Mouse (Mus musculus) yolk sac, embryonic 10.5 days (tissue): ENCODE measurements around the gene Dio1.
A peak's percentile ranks its signal among the peaks of the same experiment; 100 is the strongest.

Source experiments
- DNase-seq: peaks from one replicate; pipeline ENCODE4 v3.0.0-alpha.2; 2017; ENCODE audit warnings: low spot score

Dio1 gene

DNA sequence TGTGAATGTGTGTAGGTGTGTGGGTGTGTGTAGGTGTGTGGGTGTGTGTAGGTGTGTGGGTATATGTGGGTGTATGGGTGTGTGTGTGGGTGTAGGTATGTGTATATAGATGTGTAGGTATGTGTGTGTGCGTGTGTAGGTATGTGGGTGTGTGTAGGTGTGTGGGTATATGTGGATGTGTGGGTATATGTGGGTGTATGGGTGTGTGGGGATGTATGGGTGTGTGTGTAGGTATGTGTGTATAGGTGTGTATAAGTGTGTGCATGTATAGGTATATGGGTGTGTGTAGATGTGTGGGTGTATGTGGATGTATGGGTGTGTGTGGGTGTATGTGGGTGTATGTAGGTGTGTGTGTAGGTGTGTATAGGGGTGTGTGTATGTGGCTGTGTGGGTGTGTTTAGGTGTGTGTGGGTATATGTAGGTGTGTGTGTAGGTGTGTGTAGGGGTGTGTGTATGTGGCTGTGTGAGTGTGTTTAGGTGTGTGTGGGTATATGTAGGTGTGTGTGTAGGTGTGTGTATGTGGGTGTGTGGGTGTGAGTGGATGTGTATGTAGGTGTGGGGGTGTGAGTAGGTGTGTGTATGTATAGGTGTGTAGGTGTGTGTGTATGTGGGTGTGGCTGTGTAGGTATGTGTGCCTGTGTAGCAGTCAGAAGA is 5.9 kb downstream of the Dio1 start:
- no peak for DNase-seq

DNA sequence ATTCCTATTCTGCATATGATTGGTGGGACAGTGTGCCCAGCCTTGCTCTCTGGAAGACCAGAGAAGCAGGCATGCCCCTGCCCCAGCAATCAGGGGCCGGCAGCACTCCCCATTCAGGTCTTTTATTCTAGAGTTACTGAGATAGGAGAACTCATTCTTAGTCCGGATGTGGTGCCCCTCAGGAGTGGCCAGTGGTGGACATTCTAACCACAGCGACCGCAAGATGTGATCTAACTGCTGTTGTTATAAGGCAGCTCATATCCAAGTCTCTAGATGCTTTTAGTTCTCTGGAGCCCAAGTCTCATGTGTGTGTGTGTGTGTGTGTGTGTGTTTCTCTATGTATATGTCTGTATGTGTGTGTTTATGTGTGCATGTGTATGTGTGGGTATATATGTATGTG is 6.6 kb downstream of the Dio1 start:
- no peak for DNase-seq

DNA sequence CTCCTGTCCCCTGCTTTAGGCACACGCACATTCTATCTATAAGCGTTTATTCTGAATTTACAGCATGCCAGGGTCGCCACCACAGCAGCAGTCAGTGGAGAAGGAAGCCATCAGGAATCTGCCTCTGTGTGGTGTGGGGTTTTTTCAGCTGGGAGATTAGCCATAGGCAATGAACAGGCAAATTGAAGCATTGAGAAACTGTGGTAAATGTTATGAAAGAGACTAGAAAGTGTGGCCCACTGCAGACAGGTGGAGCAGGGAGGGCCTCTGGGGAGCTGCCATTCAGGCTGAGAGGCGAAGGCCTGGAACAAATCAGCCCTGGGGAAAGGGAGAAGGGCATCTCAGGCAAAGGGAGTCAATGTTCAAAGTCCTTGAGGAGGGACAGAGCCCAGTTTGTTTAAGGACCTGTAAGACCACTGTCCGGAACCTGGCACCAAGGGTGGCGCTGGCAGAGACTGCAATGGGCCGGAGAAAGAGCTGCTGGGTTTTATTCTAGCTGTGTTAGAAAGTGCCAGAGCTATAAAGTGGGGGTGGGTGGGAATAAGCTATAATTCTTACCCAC is 7.1 kb downstream of the Dio1 start:
- no peak for DNase-seq

DNA sequence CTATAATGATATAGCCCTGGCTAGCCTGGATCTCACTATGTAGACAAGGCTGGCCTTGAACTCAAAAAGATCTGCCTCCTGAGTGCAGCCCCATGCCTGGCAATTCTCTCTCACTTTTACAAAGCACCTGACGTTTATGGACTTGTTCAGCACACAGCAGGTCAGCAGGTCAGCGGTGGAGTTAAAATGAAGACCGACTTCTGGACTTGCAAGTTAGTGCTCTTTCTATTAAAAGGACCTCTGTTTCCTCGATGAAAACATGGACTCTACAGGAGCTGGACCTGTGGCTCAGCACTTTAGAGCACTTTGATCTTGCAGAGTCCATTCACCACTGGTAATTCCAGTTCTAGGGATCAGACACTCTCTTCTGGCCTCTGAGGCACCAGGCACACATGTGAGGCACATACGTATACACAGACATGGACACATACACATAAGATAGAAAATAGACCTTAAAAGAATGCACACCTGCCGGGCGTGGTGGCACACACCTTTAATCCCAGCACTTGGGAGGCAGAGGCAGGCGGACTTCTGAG is 8.8 kb downstream of the Dio1 start:
- no peak for DNase-seq

DNA sequence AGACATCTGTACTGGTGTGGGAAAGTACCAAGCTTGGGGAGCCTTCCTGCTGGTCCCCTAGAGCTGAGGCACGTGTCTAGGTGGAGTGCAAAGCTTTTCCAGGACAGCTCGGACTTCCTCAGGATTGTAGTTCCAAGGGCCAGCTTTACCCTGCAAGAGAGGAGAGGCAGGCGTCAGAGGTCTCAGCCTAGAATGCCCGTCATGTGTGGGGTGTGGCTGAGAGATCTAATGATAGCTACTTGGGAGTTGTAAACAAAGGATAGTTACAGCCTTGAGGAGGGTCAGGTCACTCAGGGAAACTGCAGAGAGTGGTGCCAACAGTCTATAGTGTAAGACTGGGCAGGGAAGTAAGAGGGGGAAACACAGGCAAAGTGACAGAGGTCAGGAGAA is 14.7 kb downstream of the Dio1 start:
- DNase-seq: peak; percentile 44

DNA sequence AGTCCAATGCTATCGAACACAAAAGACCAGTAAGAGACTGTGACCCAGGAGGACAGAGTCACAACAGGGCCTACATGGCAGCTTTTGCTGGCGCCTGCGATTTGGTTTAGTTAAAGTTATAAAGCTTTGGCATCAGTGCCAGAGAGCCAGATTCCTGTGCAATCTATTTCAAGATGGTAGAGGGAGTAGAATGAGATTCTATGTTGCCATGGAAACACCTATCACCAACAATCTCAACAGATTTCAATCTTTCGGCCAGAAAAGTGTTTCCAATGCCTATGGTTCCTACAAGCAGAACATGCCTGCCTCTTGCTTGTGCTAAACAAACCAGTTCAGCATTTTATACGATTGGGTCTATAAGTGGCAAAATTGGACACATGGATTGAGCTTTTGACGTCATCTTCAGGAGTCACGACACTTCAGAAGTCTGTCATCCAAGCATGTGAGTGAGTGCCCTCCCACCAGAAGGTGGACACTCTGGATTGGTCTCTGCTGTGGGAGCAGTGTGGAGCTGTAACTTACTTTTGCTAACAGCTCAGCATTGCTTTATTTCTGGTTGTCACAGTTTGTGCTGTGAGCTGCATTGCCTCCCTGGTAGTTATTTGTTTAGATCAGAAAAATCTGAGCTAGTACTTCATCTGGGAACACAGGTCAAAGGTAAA is 15.2 kb downstream of the Dio1 start:
- DNase-seq: no peak

DNA sequence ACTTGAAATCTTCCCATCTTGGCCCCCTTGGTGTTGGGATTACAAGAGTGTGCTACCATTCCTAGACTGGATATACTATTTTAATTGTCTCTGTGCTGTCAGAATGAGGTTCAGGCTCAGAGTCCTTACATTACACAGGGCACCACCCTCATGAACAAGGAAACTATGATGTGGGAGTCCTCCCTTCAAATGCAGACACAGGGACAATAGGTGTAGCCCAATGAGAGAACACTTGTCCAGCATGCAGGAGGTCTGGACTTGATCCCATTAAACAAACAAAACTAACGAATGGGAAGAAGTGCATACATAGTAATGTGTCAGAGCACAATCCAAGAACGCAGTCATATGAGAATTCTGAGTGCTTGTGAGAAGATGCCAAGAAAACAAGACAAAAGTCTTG is 19.5 kb downstream of the Dio1 start:
- DNase-seq: no peak

DNA sequence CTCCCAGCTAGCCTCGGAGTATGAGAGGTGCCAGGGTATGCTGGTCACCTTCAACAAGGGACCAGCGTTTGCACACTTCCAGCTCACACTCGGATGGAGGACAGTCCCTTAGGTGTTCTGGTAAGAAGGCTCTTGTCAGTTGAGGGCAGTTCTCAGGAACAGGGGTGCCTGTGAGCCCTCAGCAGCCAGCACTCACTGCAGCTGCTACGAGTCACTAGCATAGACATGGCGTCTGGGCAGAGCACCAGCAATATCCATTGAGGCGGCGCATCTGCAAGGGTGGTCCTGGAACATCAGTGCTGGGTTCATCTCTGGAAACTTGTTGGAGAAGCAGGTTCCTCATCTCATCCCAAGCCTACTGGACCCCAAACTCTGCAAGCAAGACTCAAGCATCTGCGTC is 20.6 kb downstream of the Dio1 start:
- no peak for DNase-seq

DNA sequence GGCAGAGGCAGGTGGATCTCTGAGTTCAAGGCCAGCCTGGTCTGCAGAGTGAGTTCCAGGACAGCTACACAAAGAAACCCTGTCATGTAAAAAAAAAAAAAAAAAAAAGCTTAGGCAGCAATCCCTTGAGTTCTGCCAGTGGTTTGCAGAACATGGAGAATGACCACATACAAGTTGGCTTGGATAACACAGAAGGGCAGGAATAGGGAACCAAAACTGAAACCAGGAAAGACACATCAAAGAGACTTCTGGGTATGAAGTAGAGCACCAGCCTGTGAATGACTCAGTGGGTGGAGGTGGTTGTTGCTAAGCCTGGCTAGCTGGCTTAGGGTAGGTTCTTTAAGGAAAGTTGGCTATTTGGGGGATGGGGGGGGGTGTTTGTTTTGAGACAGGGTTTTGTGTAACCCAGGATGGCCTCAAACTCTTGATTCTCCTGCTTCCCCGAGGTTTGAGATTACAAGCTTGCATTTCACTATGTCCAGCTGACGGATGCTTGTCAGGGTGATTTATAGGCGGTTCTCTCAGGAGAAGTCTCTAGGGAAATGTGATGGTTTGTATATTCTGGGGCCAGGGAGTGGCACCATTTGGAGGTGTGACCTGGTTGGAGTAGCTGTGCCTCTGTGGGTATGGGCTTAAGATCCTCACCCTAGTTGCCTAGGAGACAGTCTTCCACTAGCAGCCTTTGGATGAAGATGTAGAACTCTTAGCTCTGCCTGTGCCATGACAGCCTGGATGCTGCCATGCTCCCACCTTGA is 21.3 kb downstream of the Dio1 start:
- DNase-seq: no peak

DNA sequence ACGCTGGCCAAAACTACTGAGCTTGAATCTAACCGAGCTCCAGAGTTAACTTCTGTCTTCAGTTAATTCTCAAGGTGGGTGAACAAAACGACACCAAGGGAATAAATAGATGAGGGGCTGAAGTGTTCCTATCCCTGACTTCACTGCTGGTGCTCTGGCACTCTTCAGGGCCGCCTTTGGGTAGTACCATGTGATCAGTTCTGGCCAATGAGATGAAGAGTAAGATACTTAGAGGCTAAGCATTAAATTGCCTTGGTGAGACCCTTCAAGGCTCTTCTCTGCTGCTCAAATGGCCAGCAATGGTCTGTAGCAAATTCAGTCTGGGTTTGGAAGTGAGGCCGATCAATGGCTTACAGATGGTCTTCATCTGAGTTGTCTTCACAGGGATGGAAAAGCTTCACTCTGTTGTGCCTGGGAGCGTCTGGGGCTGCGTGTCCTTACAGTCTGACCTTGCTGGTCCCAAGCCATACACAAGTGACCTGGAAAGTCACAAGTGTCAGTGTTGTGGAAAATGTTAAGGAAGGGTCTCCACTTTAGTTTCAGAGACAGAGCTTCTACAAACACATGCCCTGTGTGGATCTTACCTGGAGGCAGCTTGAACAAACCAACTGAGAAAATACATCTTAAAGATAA is 26.0 kb downstream of the Dio1 start:
- DNase-seq: no peak

DNA sequence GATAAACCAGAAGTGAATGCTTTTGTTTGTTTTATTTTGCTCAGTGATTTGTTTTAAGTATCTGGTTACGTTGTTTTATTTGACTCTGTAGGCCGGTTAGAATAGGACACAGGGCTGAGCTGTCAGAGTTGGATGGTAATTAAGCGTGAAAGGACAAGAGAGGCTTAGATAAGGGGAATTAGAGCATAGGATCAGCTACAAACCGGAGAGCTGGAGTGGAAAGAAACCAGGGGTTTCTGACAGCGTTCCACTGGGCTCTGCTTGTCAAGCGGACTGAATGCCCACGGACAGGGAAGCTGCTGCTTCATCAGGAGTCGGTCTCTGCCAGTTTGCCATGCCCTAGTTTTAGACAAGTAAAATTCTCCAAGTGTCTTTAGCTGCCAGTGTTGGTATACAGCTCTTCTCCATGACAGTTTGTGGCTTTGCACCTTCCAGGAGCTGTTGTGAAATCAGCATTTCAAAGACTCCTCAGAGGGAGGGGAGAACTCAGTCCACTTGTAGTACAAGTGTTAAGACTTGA is 28.7 kb downstream of the Dio1 start:
- no peak for DNase-seq

DNA sequence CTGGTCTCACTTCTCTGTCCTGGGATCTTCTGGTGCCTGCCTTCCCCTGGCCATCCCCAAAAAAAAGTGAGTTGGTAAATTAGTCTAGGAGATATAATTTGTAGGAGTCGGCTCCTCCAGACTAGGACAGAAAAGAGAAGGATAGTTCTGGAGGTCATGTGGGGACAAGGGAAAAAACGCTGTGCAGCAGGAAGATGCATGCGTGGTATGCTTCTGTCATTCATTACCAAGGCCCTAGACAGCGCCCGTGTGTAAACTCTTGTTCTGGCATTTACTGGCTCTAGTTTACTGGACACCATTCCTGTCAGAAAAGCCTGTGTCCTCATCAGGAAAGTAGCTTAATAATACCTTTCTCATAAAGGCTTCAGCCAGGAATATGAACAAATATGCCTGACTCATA is 32.5 kb downstream of the Dio1 start:
- peak; percentile 28 for DNase-seq

DNA sequence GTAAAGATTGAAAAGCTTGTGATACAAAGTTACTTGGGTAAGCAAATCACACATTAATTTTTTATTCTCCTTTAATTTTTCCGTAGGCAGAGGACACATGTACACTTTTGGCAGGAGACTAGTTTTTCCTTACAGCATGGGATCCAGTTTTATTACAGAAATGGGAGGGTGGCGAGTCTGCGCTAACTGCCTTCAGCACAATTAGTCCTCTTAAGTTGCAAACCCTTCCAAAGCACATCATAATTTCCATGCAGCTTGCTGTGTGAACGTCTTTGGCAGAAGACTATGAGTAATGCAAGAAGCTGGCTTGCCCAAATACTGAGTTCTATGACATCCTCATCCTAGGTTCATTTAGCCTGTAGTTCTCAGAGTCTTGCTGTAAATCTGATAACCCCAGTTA is 33.3 kb downstream of the Dio1 start:
- no peak for DNase-seq

DNA sequence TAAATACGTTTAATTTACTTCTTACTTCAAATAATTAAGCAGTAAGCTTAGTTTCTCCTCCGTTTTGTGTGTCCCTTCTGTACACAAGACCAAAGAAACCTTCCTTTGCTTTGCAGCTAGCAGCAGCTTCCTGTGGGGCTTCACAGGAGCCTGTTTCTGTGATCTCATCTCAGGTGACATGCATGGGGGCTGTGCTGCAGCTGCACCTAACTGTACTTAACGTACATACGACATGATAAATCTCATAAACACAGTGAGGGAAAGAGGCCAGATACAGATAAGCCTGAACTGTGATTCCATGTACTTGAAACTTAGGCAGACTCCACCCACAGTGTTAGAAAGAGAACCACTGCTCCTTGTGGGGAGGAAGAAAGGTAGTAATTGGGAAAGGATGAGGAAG is 47.0 kb downstream of the Dio1 start:
- no peak for DNase-seq

DNA sequence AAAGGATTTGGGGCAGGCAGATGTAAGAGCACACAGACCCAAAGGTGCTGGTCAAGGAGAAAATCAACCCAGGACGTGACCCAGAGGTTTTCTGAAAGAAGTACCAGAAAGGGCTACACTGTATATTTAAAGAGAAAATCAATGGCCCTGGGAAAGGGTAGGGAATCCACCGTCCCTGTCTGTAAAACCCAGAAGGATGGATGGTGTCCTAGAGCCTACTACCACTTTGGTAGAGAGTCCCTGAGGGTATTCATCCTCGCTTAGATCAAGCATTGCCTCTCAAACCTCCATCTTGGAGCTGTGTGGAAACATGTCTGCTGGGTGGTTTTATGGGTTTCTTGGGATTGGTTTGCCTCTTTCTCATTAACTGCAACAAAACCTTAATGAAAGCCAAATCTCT is 52.6 kb downstream of the Dio1 start:
- no peak for DNase-seq

DNA sequence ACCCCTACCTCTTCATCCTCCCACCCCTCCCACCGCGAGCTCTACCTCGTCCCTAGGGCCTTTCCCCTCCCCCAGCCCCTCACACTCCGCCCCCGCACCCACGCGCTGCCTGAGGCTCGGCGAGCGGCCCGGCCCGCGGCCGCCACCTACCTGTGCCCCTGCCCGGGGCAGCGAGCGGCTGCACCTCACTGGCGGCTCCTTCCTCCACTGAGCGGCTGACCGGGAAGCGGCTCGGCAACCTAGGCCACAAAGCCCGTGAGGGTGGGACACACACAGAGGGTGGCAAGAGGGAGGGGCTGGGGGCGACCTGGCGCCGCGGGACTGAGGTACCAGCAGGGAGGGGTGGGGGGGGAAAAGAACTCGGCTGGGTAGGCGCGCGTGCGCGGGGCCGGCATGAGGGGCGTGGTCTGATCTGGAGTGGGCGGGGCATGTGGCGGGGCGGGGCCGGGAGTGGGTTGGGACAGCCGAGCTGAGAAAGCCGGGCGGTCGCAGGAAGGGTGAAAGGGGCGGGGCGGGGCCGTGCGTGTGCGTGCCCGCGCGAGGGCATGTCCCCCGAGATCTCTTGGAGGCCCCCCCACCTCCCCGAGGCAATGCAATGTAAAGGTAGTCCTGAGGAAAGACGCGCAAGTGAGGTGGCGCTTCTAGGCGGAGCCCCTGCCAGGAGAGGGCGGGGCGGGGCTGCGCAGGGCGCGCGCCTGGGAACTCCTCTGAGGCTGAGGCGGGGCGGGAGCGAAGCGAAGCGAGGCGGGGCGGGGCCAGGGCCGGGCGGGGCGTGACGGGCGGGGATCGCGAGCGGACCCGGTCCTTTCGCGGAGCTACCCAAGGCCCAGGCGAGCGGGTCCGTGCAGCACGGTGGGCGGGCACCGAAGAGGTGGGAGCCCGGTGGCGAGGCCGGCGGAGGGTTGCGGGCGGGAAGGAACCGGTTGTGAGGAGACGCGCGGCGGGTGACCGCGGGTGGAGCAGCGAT is 53.6 kb downstream of the Dio1 start, which contains the start of the genes Lrrc42 and Hspb11:
Lrrc42 (minus strand) TSS at position 408 of the 967 bp plus-strand sequence.
Hspb11 (plus strand) TSS at position 469 of the 967 bp plus-strand sequence.
- peak; percentile 99 for DNase-seq

DNA sequence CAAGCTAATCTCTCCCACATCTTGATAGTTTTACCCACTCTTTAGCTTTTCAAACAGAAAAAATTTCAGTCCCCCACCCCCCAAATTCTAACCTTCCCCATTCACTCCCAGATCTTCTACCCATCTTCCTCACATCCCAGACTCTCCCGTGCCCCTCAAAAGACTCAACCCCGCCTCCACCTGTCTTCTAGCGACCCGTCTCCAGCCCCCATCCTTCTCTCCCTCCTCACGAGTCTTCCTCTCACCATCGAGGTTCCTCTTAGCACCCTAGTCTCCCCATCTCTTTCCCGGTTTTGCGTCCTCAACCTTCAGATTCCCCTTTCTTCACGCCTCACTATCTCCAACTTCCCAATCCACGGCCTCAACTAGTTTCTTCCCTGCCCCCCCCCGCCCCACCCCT is 54.4 kb downstream of the Dio1 start:
- no peak for DNase-seq

DNA sequence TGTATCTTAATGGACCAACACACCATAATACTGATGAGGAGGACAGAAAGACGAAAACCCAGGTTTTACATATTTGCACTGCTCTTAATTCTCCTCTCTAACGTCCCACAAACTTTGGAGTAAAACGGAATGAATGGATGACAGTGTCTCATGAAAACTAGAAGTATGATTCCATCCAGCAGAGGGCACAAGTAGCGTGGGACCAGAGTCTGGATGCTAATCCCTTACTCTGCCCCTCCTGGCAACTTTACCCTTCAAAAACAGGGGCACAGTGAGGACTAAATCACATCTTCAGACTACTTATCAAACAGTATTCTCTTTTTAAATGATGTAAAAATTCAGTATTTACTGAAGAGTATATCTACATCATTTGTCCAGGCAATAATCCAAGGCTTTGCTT is 56.5 kb downstream of the Dio1 start:
- no peak for DNase-seq

DNA sequence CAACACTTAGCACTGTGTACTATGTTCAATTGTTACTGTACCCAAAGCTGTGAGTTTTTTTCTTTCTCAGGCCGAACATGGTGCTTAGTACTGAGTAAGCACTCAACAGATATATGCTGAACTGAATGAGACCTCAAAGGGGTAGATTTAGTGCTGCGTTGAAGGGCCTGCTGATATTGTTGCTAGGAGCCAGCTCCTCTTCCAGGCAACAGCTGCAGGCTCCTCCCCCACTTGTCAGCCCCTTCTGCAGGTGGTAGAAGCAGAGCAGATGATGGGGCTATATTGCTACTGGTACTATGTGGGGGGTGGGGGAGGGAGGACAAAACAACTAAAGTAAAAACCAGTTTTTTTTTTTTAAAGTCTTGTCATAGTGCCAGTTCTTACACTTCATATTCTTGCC is 57.5 kb downstream of the Dio1 start:
- no peak for DNase-seq

DNA sequence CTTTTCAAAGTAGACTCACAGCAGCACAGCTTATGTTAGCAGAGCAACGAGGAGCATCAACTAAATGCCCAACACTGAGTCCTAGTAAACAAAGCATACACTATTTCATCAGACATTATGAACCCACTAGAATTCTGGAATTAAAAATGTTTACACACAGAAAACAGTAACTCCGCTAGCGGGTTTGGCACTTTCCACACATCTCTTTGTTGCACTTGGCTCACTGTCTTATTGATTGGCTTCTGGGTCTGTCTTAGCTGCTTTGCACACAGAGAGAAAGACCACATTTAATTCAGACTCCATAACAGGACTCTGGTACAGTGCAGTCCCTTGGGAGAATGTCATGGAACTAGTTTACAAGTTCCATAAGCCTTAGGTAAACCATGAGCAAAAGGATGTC is 58.9 kb downstream of the Dio1 start:
- DNase-seq: no peak

DNA sequence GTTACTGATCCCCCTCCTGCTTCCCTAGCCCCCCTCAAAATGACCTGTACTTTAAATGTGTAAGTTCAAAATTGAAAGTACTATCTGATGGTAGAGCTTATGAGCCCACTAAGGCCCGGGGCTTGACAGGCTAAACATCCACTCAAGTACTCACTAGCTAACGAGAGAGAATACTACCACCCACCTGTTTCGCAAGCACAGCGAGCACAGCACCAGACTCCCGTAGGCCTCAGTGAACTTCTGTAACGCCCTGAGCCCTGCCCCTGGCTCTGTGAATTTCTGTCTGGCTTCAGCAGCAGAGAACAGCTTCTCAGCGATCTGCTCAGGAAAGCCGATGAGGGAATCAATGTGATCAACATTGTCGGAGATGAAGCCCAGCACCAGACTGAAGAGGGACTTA is 59.9 kb downstream of the Dio1 start:
- no peak for DNase-seq
